Mouse (Mus musculus) forebrain, embryonic 13.5 days (tissue): ENCODE measurements around the gene N4bp2. TPM values are rescaled to one million over a fixed set of nuclear protein-coding genes. Genes with fewer than 3 reads are reported as not detected.

Experiments used
- ATAC-seq: fragments of 200-750 bp; cut with Nextera tagmentation; 2 replicates; pipeline ENCODE4 v1.8.0; 2017
- H3K27ac ChIP-seq: fragments of 300-500 bp; sonication (generic); 2 replicates; pipeline ENCODE4 v1.5.1; 2015; ENCODE audit warnings: inconsistent platforms, mild to moderate bottlenecking, moderate library complexity
- H3K27me3 ChIP-seq: fragments of 300-500 bp; sonication (generic); 2 replicates; pipeline ENCODE4 v1.6.1; 2015; ENCODE audit warnings: mild to moderate bottlenecking, inconsistent platforms
- H3K36me3 ChIP-seq: fragments of 300-500 bp; sonication (generic); 2 replicates; pipeline ENCODE4 v1.6.1; 2015; ENCODE audit warnings: mild to moderate bottlenecking, inconsistent platforms; ENCODE audit not compliant: poor library complexity, severe bottlenecking
- H3K4me1 ChIP-seq: fragments of 300-500 bp; sonication (generic); 2 replicates; pipeline ENCODE4 v1.6.1; 2015; ENCODE audit warnings: inconsistent platforms
- H3K4me2 ChIP-seq: fragments of 300-500 bp; sonication (generic); 2 replicates; pipeline ENCODE4 v1.6.1; 2015; ENCODE audit warnings: inconsistent platforms, mild to moderate bottlenecking, moderate library complexity
- H3K4me3 ChIP-seq: fragments of 300-500 bp; sonication (generic); 2 replicates; pipeline ENCODE4 v1.5.1; 2015; ENCODE audit warnings: mild to moderate bottlenecking, inconsistent platforms
- H3K9ac ChIP-seq: fragments of 300-500 bp; sonication (generic); 2 replicates; pipeline ENCODE4 v1.6.1; 2015; ENCODE audit warnings: mild to moderate bottlenecking, inconsistent platforms
- H3K9me3 ChIP-seq: fragments of 300-500 bp; sonication (generic); replicated peaks from 2 replicates; pipeline ENCODE4 v1.6.1; 2016; ENCODE audit warnings: inconsistent platforms
- WGBS: fragments of 180-500 bp; shearing (Covaris S2); methylation state at CpG from one replicate; pipeline ENCODE4 v1.1.7; 2015; 5-methylcytosine and 5-hydroxymethylcytosine counted together
- polyA plus RNA-seq: library from polyadenylated mRNA; unstranded; fragments of >200 nt; fragmentation: Nextera tagmentation; extraction: Ambion mirVana; gene quantifications from 2 replicates; pipeline ENCODE4 v1.2.1, GENCODE M21; 2015

N4bp2 gene
- polyA plus RNA-seq, 1 experiment from 2014 or later: 24.7 TPM

GRCm38 (mm10) chr5:65842947-65843346 lies 79.6 kb downstream of the N4bp2 start:
- Histone ChIP-seq H3K27me3 (no peaks in the 10 kb centered on the region), H3K4me3 (no peak overlapping the region), H3K9ac (no peak overlapping the region), H3K4me1 (no peaks in the 10 kb centered on the region), H3K27ac (no peak overlapping the region), H3K4me2 (no peak overlapping the region), H3K36me3 (no peaks in the 10 kb centered on the region), H3K9me3 (no peaks in the 10 kb centered on the region)
- 87% methylated on average over 7 of the region's 7 CpGs for WGBS
- ATAC-seq: no peak

- WGBS: 88% methylated on average over 8 of the region's 8 CpGs
- ATAC-seq: no peak
Observed at GRCm38 (mm10) chr5:65846534-65846933, 83.2 kb downstream of the N4bp2 start.

GRCm38 (mm10) chr5:65846958-65847357 lies 83.6 kb downstream of the N4bp2 start:
- no peak overlapping the region for H3K4me2 ChIP-seq
- no peaks in the 10 kb centered on the region for H3K4me1 ChIP-seq
- H3K9ac ChIP-seq: no peak overlapping the region
- 86% methylated on average over 3 of the region's 3 CpGs for WGBS
- no peak overlapping the region for H3K27ac ChIP-seq
- H3K36me3 ChIP-seq: no peaks in the 10 kb centered on the region
- H3K9me3 ChIP-seq: no peaks in the 10 kb centered on the region
- no peak for ATAC-seq
- no peak overlapping the region for H3K4me3 ChIP-seq
- H3K27me3 ChIP-seq: no peaks in the 10 kb centered on the region

More at GRCm38 (mm10) chr5:65846534-65846933, 83.2 kb downstream of the N4bp2 start:
- Histone ChIP-seq H3K9me3 (no peaks in the 10 kb centered on the region), H3K4me1 (no peaks in the 10 kb centered on the region), H3K4me3 (no peak overlapping the region), H3K36me3 (no peaks in the 10 kb centered on the region), H3K9ac (no peak overlapping the region), H3K27me3 (no peaks in the 10 kb centered on the region), H3K4me2 (no peak overlapping the region), H3K27ac (no peak overlapping the region)

GRCm38 (mm10) chr5:65847656-65848055 lies 84.3 kb downstream of the N4bp2 start:
- Histone ChIP-seq H3K9me3 (no peaks in the 10 kb centered on the region), H3K4me1 (no peaks in the 10 kb centered on the region), H3K36me3 (no peaks in the 10 kb centered on the region), H3K4me3 (no peak overlapping the region), H3K4me2 (no peak overlapping the region), H3K27me3 (no peaks in the 10 kb centered on the region), H3K9ac (no peak overlapping the region), H3K27ac (no peak overlapping the region)
- no peak for ATAC-seq
- 87% methylated on average over 7 of the region's 7 CpGs for WGBS

- Histone ChIP-seq H3K9me3 (no peaks in the 10 kb centered on the region), H3K27me3 (no peaks in the 10 kb centered on the region), H3K9ac (no peak overlapping the region), H3K36me3 (no peaks in the 10 kb centered on the region), H3K27ac (no peak overlapping the region), H3K4me1 (no peaks in the 10 kb centered on the region), H3K4me2 (no peak overlapping the region), H3K4me3 (no peak overlapping the region)
- 67% methylated on average over 11 of the region's 11 CpGs for WGBS
- no peak for ATAC-seq
Observed at GRCm38 (mm10) chr5:65850765-65851164, 87.4 kb downstream of the N4bp2 start.

GRCm38 (mm10) chr5:65854786-65855191 lies 91.5 kb downstream of the N4bp2 start:
- WGBS: 49% methylated on average over 8 of the region's 8 CpGs
- Histone ChIP-seq H3K9me3 (no peaks in the 10 kb centered on the region), H3K9ac (no peak overlapping the region), H3K36me3 (no peaks in the 10 kb centered on the region), H3K4me2 (no peak overlapping the region), H3K27ac (no peak overlapping the region), H3K4me3 (no peak overlapping the region), H3K27me3 (no peaks in the 10 kb centered on the region), H3K4me1 (no peaks in the 10 kb centered on the region)
- no peak for ATAC-seq

- H3K36me3 ChIP-seq: no peaks in the 10 kb centered on the region
- 73% methylated on average over 3 of the region's 3 CpGs for WGBS
- H3K9me3 ChIP-seq: no peaks in the 10 kb centered on the region
- no peak overlapping the region for H3K9ac ChIP-seq
- no peak for ATAC-seq
- no peaks in the 10 kb centered on the region for H3K4me1 ChIP-seq
- H3K4me3 ChIP-seq: no peak overlapping the region
- no peaks in the 10 kb centered on the region for H3K27me3 ChIP-seq
- H3K4me2 ChIP-seq: no peak overlapping the region
- H3K27ac ChIP-seq: no peak overlapping the region
Observed at GRCm38 (mm10) chr5:65855571-65855970, 92.2 kb downstream of the N4bp2 start.

- no peak for ATAC-seq
- no peak overlapping the region for H3K27ac ChIP-seq
- H3K36me3 ChIP-seq: no peaks in the 10 kb centered on the region
- no peaks in the 10 kb centered on the region for H3K27me3 ChIP-seq
- H3K4me3 ChIP-seq: no peak overlapping the region
- H3K9ac ChIP-seq: no peak overlapping the region
- 81% methylated on average over 16 of the region's 17 CpGs for WGBS
- no peaks in the 10 kb centered on the region for H3K4me1 ChIP-seq
- no peak overlapping the region for H3K4me2 ChIP-seq
- H3K9me3 ChIP-seq: no peaks in the 10 kb centered on the region
Observed at GRCm38 (mm10) chr5:65856591-65857411, 93.5 kb downstream of the N4bp2 start.

GRCm38 (mm10) chr5:65857935-65858334 lies 94.6 kb downstream of the N4bp2 start:
- Histone ChIP-seq H3K27ac (no peak overlapping the region), H3K36me3 (no peaks in the 10 kb centered on the region), H3K4me3 (no peak overlapping the region), H3K4me2 (no peak overlapping the region), H3K4me1 (no peaks in the 10 kb centered on the region), H3K27me3 (no peaks in the 10 kb centered on the region), H3K9ac (no peak overlapping the region), H3K9me3 (no peaks in the 10 kb centered on the region)
- ATAC-seq: no peak
- 88% methylated on average over 12 of the region's 12 CpGs for WGBS

- ATAC-seq: no peak
- WGBS: 88% methylated on average over 3 of the region's 6 CpGs
Observed at GRCm38 (mm10) chr5:65858355-65858754, 95.0 kb downstream of the N4bp2 start.

GRCm38 (mm10) chr5:65858898-65859297 lies 95.6 kb downstream of the N4bp2 start:
- Histone ChIP-seq H3K9ac (no peak overlapping the region), H3K36me3 (no peaks in the 10 kb centered on the region), H3K4me2 (no peak overlapping the region), H3K27me3 (no peaks in the 10 kb centered on the region), H3K9me3 (no peaks in the 10 kb centered on the region), H3K4me3 (no peak overlapping the region), H3K27ac (no peak overlapping the region), H3K4me1 (no peaks in the 10 kb centered on the region)
- no peak for ATAC-seq
- 75% methylated on average over 12 of the region's 12 CpGs for WGBS

More at GRCm38 (mm10) chr5:65858355-65858754, 95.0 kb downstream of the N4bp2 start:
- no peaks in the 10 kb centered on the region for H3K36me3 ChIP-seq
- no peak overlapping the region for H3K4me3 ChIP-seq
- H3K4me2 ChIP-seq: no peak overlapping the region
- no peaks in the 10 kb centered on the region for H3K4me1 ChIP-seq
- H3K27me3 ChIP-seq: no peaks in the 10 kb centered on the region
- H3K27ac ChIP-seq: no peak overlapping the region
- H3K9me3 ChIP-seq: no peaks in the 10 kb centered on the region
- no peak overlapping the region for H3K9ac ChIP-seq

- H3K4me3 ChIP-seq: no peak overlapping the region
- no peaks in the 10 kb centered on the region for H3K36me3 ChIP-seq
- H3K27me3 ChIP-seq: no peaks in the 10 kb centered on the region
- no peak overlapping the region for H3K4me2 ChIP-seq
- no peak overlapping the region for H3K27ac ChIP-seq
- ATAC-seq: no peak
- no peak overlapping the region for H3K9ac ChIP-seq
- H3K9me3 ChIP-seq: no peaks in the 10 kb centered on the region
- 53% methylated on average over 6 of the region's 6 CpGs for WGBS
- H3K4me1 ChIP-seq: no peaks in the 10 kb centered on the region
Observed at GRCm38 (mm10) chr5:65859396-65859795, 96.1 kb downstream of the N4bp2 start.
